Mouse (Mus musculus) thymus, postnatal 0 days (tissue): Measurements from ENCODE around the gene Zfp365. TPM values are rescaled to one million over a fixed set of nuclear protein-coding genes. Genes with fewer than 3 reads are reported as not detected.

Experiments
- DNase-seq: peaks from one replicate; pipeline ENCODE4 v3.0.0-alpha.2; 2015; ENCODE audit warnings: low spot score
- polyA plus RNA-seq: library from polyadenylated mRNA; unstranded; fragments of >200 nt; fragmentation: Nextera tagmentation; extraction: Ambion mirVana; gene quantifications from 2 replicates; pipeline ENCODE4 v1.2.1, GENCODE M21; 2015

The Zfp365 gene
- polyA plus RNA-seq, 1 experiment from 2014 or later, result 1.0 TPM

DNA sequence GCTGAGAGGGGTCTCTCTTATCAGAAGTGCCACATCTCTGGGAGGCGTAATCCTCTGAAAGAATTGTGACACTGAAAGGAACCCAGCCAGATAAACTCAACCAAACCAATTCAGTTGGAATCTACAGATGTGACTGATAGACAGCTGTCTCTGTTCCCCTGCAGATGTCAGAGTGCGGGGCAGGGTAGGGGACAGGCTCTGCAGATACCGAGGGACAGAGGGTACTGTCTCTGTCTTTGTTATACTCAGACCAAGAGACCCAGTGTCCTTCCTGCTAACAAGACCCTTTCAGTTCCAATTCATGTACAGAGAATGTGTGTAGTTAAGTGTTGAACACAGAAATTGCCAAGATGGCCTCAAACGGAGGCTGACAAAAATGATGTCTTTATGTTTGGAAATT, 6.4 kb downstream of the Zfp365 start:
- no peak for DNase-seq

DNA sequence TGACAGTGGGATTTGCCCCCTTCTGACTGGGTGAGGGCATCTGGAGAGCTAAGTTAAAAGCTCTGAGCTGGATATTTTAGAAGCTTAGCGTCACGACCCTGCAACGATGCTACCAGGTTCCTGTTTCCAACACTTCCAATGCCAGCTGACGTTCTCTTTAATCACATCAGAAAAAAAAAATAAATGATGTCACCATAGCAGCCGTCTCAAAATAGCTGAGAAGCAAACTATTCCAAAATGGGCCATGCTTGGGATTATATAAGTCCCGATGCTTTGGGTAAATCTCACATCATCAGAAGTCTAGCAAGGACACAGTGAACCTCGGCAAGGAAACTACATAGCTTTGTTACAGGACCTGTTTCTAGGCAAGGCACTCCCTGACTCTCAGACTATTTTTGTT, 9.1 kb downstream of the Zfp365 start:
- DNase-seq, result no peak

DNA sequence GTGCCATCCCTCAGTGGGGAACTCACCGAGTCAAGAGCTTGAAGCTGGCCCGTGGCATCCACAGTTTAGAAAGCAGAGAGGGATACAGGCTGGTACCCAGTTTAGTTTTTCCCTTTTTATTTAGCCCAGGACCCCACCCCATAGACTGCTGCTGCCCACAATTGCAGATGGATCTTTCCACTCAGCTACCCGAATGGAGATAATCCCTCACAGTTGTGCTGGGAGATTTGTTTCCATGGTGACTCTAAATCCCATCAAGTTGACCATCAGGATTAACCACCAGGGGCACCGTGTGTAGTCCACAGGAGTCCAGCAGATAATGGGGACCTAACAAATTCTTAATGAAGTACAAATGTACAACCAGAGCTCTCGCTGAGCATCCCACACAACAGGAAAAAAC, 11.3 kb downstream of the Zfp365 start:
- no peak for DNase-seq

DNA sequence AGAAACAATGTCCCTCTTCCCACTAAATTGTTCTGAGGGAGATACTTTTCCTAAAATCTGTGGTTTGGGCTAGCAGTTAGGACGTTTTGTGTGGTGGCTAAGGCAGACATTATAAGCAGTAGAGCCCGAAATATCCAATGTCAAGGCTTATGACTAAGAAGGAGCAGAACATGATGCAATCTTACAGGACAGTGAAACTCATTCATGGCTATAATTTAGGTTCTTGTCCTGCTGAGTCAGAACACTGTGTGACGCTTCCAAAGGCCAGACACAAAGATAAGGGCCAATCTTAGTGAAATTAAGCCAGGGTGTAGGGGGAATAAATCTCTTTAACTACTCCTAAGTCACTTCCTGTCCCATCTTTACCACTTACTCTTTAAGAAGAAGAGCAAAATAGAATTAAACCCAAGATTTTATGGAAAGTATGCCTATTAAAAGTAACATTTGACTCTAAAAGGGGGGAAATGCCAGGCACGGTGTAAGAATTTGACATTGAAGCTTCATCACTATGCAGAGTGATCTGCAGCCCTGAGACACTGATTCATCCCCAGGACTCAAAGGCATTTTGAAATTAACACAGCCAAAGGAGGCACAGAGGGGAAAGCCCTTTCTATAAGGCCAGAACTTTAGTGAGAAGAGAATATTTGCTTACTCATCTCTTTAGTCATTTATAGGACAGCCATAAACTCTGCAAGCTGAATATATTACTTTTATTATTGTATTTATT, 13.3 kb downstream of the Zfp365 start:
- DNase-seq, result no peak

DNA sequence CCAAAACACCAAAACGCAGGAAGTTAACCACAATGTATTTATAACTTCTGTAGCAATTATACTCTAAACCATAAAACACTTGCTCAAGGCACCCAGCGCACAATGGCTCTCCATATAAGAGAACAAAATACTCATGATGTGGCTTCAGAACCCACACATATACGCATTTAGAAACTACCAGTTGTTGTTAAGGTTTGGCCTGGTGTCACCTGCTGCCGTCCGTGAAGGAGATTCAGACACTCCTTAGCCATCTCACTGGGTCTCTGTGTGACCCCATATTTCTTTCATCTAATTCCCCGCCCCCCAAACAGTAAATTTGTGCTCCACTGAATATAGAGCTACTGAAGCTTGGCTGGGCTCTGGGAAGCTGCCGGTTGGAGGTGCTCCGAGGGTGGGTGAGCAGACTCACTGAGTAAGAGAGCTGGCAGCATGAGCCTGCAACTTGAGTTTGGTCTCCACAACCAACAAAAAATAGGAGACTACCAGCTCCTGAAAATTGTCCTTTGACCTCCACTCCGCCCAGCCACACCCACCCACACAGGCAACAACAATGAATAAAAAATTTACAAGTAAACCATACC, 14.0 kb downstream of the Zfp365 start:
- DNase-seq, result no peak

DNA sequence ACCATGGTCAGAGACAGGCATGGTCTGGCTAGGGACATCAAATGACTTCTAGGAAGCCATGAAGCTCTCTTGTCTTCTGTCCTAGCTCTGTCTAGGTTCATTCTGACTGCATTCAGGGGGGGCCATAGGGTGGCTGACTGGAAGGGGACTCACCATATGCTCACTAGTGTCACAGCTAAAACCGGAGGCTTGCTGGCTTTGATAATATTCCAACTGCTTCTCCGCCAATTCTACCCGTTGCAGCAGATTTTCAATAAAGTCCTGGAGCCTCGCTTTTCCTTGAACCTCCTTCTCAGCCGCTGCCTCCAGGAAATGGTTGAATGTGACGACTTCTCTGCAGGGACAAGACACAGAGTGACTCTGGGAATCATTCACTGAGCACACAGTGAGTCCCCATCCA, 15.2 kb downstream of the Zfp365 start:
- DNase-seq, result no peak

DNA sequence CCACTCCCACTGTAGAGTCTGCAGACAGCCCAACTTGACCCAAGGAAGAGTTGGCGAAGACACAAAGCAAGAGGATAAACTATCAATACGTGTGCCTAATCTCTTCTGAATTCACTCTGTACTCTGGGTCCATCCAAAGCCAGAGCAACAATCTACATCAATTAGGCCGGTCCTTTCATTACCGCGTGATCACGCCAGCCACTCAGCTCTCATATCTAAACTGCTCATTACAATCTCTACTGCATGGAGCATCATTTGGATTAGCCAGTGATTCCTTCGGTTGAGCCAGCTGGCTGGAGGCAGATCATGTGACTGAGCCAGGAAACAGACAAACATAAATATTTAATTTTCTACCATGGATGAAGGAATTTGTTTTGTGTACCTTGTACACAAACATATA, 17.8 kb downstream of the Zfp365 start:
- DNase-seq, result no peak

DNA sequence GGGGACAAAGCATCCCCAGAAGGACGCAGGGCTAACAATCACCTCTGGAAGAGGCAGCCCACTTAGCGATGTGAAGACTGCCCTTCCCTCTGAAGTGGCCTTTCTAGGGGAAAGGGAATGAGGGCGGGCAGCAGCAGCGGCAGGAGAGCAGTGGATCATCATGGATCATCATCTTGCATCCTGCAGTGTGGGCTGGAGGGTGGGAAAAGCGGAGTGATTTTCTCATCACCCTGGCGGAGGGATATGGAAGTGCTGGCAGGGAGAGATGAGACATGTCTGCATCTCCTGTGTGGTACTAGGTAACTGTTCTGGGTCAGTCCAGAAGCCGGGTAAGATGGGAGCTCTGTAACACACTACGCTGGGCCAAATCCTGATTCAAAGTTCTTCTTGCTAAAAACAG, 18.4 kb downstream of the Zfp365 start:
- no peak for DNase-seq

DNA sequence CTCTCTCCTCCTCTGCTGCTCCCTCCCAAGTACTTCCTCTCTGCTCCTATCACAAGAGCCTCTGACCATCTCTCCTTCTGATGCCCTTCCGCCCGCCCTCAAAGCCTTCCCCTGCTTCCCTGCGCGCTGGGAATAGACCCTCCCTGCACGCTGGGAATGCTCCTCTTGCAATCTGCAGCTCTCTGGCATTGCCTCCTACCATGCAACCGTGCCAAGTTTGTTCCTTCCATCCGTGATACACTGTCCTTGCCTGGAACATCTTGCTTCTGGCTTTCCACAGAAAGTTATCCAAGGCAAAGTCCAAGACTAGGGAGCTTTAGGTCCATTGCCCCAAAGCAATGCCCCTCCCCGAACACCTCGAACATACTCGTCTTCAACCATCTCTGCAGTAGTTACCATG, 19.2 kb downstream of the Zfp365 start:
- DNase-seq, result no peak

DNA sequence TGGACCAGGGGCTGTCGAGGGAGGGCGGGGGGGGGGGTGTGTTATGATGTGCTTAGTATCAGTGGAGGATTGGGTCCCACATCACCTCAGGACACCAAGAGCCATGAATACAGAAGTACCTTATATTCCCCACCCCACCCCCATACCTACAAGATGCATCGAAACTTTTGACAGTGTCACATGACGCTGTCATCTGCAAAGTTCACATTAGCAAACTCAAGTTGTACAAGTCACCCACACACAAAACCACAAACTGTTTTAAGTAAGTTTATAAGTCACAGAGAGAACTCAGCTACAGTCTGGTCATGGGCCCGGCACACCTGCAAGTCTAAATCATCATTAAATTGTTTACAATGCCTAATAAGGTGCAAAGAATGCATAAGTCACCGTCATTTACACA, 21.3 kb downstream of the Zfp365 start:
- DNase-seq, result peak; percentile 32

DNA sequence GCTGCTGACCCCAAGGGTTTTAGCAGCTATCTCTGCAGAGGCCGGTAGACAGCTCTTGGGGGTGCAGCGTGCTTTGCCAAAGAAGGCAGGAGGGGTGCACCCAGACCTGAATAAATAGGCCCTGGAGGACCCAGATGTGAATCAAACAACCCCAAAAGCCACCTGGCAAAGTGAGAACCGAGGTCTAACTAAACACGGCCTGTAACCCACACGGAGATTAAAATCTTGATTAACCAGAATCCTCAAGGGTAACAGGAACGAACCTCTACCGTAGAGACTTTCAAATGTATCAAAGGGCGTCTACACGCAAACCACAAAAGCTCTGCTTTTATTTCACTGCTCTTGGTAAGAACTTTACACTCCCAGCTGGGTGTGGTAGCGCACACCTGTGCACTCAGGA, 24.5 kb downstream of the Zfp365 start:
- peak; percentile 69 for DNase-seq

DNA sequence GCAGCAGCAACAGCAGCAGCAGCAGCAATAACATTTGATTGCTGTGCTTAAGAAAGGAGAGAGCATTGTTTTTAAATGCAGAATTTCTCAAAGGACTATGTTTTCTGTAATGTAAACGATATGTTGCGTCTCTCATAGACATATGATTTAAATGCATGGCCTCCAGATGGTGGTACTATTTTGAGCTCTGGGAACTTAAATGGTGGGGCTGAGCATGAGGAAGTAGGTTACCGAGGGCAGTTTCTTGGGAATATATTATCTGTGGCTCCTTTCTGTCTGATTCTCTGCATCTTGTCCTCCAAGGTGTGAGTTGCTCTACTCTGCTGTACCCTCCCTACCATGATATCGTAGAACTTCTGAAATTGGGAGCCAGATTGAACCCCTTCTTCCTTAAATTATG, 31.8 kb downstream of the Zfp365 start:
- no peak for DNase-seq

DNA sequence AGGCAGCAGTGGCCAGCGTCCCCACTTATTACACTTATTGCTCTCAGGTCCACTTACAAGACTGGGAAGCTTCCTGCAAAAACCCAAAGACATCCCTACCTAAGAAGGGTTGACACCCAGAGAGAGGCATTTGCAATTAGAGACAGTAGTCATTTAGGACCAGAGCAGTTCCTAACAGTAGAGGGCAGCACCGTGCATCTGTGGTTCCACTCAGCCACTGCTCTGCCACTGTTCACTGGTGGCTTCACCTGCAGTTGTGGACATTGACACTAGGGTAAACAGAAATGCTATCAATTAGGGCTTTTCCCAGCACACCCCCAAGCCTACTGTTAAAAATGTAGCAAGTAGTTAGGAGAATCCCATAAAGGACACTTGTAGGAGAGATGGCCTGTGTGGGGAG, 40.7 kb downstream of the Zfp365 start:
- DNase-seq, result peak; percentile 75

DNA sequence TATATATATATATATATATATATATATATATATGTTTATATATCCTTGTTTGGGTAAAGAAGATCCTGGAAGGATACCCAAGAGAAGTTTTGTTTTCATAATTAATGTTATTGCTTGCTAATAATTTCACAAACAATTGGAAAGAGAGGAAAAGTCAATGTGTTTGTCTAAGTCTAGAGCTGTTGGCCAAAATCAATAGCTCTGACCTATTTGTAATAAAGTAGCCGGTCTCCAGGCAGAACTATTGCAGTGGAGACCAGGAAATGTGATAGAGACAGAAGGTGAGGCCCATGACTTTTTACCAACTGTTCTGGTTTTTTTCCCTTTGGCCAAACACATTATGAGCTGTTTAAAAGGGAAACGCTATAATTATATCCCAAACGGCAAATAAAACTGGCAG, 44.2 kb downstream of the Zfp365 start:
- no peak for DNase-seq

DNA sequence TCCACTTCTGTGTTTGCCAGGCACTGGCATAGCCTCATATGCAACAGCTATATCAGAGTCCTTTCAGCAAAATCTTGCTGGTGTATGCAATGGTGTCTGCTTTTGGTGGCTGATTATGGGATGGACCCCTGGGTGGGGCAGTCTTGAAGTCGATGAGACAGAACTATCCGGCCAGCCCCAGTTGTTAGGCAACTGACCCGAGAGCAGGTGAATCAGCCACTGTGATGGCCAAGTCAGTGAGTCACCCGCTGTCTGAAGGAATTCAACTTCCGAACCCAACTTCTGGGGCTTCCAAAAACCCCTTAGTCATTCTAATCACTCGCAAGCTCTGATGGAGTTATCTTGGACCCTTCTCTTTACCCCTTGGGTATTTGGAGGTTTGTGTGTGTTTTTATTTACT, 46.6 kb downstream of the Zfp365 start:
- no peak for DNase-seq

DNA sequence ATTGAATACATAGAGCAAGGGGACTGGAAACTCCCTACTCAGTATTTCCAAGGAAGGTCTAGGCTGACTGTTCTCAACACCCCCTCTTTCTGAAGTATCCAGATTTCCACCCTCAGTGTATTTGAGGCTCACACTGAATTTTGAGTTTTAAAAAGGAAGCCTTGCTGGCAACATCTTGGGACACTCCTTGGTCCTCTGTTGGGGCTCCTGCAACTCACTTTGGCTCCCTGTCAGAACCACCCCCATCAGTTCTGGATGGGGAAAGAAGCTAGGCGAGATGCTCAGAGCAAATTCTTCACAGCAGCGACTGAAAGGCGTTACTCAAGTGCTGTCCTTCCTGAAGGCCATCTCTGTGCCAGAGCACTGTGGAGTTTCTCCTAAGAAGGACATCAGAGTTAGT, 47.4 kb downstream of the Zfp365 start:
- no peak for DNase-seq

DNA sequence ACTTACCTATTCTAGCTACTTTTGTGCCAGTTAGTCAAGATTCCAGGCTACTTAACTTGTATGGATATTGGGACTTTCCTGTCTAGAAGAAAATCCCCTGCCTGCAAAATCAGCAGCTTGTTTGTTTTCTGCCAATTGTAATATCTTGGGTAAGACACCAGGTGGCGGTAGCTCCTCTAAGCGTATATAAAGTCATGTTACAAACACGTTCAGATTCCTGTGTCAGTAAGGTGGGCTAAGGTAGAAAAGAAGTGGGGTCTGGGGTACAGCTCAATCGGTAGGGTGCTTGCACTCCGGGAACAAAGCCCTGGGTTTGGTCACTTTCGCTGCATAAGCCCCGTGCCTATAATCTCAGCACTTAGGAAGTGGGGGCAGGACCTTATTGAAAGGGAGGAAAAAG, 50.1 kb downstream of the Zfp365 start:
- DNase-seq, result peak; percentile 31

DNA sequence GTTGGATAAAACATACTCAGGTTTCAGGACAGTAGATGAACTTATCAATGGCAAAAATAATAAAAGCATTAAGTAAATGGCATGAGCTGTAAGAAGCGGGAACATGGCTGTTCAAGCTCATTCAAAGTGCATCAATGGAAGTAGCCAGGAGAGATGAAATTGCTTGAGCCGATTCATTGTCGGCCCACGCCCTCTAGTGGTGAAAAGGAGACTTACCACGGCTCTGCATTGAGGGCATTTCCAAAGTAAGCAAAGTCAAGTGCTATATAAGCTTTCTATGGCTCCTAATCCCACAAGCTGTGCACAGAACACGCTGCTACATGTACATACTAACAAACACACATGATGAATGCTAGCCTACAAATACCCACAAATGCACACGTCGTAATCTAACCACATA, 53.6 kb downstream of the Zfp365 start:
- peak; percentile 70 for DNase-seq

DNA sequence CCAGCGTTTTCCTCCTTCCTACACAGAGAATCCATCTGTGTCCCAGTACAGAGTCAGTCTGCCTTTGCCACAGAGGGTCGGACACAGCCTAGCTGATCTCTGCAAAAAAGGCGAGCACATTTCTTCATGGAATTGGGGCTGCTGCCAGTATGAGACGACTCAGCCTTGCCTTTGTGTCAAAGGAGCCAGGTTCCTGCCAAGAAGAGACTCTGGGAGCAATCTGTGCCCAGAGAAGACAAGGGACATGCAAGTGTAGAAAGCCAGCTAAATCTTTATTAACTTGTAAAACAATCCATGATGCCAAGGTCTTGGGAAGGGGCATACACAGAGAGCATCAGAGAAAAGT, 54.9 kb downstream of the Zfp365 start:
- no peak for DNase-seq

DNA sequence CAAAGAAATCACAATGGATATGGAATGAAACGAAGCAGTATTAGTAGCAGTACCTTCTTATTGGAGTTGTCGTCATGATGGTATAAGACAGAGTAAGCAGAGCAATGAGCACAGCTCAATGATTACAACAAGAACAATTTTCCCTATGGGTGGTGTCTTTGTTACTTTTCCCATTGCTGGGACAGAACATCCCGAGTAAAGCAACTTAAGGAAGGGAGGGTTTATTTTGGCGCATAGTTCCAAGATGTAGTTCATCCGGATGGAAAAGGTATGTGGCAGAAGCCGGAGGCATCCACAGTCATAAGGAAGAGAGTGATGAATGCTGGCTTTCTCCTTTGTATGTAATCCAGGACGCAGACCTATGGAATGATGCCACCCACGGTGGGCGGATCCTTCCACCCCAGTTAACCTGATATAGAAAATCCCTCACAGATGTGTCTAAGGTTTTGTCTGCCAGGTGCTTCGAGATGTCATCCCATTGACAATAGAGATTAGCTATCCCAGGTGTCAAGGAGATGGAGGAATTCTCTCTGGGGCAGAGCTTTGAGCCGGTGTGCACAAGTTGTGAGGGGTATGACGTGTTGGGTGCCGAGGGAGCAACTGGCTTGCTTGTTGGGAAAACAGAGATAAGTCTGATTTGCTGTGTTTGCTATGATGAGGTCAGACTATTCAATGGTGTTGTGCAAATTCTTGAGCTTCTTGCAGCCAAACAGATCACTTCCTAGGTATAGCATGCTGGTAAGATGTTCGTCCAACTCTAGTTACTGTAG, 55.5 kb downstream of the Zfp365 start:
- no peak for DNase-seq

DNA sequence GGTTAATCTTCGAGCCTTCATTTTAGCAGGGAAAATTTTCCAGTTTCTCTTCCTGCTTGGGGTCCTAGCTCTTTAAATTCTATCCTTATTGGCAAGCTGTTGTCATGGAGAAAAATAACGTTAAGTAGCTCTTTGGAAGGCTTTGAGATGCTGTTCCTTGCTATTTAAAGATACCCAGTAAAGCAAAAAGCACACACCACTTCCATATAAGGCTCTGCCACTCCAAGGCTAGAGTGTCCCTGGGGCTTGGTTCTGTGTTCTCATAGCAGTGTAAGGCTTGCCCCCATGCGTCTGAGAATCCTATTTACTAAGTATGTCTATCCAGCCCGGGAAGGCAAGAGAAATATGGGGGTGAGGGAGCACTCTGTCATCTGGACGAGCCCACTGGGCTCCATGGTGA, 56.7 kb downstream of the Zfp365 start:
- DNase-seq, result no peak

DNA sequence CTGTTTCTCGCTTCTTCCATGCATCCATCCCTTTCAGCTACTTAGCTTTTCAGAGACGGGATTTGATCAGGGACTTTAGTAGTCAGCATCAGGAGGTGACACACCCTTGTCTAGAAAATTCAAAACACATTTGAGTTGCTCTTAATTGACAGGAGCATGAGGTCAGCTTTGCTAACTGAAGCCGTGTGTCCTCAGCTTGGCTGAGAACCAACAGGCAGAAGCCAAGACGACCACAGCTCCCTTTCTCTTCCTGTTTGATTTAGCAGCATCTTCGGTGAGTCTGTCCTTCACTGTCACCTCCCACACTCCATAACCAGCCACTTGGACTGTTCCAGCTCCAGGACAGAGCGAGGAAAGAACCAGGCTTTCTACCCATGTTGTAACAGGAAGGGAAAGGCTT, 60.1 kb downstream of the Zfp365 start:
- no peak for DNase-seq

DNA sequence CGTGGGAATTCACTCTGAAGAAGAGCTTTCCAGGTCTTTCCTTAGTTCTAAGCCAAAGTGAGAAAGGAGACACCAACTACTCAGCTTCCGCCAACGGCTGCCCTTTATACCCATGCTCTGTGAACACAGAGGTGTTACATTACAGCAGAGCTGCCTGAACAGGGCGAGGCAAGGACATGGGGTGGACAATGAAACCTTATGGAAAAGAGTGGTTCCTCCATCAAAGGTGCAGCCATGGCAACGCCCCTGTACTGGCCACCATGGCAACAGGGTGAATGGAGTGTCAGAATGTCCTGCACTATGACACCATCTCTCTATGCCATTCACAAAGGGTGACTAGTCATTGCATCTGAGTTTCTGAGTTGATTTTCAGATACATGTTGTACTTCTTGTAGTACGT, 61.4 kb downstream of the Zfp365 start:
- no peak for DNase-seq
